Mouse (Mus musculus): ENCODE data around the gene Tmem121.

DNA sequence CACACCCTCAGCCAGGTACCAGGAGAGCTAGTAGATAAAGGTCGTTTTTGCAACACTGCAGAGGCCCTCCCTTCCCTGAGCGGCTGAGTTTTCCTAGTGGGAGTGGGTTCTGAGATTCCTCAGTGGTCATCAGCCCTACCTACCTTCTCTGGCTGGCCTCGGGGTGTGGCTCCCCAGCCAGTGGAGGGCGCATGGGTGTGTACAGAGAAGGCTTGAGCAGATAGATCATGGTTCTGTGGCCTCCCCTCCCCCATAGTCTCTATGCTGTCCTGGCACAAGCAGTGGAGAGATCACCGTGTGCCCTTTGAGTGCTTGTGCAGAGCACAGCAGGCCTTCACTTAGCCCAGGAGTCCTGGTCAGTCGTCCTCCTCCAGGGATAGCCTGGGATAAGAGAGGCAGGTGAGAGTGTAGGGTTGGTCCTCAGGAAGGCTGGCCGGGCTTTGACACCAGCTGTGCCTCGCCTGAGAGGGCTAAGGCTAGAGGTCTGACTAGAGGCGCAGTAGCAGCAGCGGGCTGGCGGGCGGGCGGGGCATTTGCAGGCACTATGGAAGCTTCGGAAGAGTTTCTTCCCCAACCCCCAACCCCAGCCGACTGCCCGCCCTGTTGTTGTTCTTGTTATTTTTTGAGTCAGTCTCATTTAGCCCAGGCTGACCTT is 37.2 kb upstream of the Tmem121 start:
- TF ChIP-seq USF1 (IDR thresholded peaks at IDR 0.05; ENCODE audit: low read depth) (no peak), TCF12 (IDR thresholded peaks at IDR 0.05; ENCODE audit: insufficient read depth, poor library complexity, severe bottlenecking) (no peak), MYOD1 (IDR thresholded peaks at IDR 0.05; ENCODE audit: control insufficient read depth in 1 of 3, insufficient read length in 2 of 3, low read depth in 2 of 3) (no peak), POLR2AphosphoS2 (IDR thresholded peaks at IDR 0.05; ENCODE audit: insufficient read length, low read depth) (peak; percentile 27), E2F4 (IDR thresholded peaks at IDR 0.05; ENCODE audit: insufficient read depth) (no peak), MAX (IDR thresholded peaks at IDR 0.05; ENCODE audit: low read depth) (no peak), POLR2A (IDR thresholded peaks at IDR 0.05; ENCODE audit: insufficient read length, low read depth) (peak; percentile 45)

All from myocyte (in vitro differentiated cells).